Mouse (Mus musculus) kidney, adult 2 months (tissue): ENCODE data around the gene Lbr. TPM values are rescaled to one million over a fixed set of nuclear protein-coding genes. Genes with fewer than 3 reads are reported as not detected.
A peak's percentile ranks its signal among the peaks of the same experiment; 100 is the strongest.
"Not testable (repeated sequence)": the region's sequence is repeated elsewhere in the genome, so short reads cannot be mapped to it uniquely, and the experiment has no call there.

Experiments
- DNase-seq: peaks from one replicate; pipeline ENCODE4 v3.0.0; 2021
- H3K27ac ChIP-seq: fragments of 200-500 bp; 2 replicates; pipeline ENCODE4 v1.5.1; 2012; ENCODE audit warnings: low read depth, low read length, control low read depth, inconsistent platforms; ENCODE audit not compliant: insufficient read depth
- H3K27me3 ChIP-seq: fragments of 200-500 bp; replicated peaks from 2 replicates; pipeline ENCODE4 v1.6.1; 2012; ENCODE audit warnings: mild to moderate bottlenecking, moderate library complexity, low read length, inconsistent platforms; ENCODE audit not compliant: control insufficient read depth, insufficient read depth
- H3K36me3 ChIP-seq: fragments of 200-500 bp; 2 replicates; pipeline ENCODE4 v1.6.1; 2012; ENCODE audit warnings: mild to moderate bottlenecking, moderate library complexity, low read length, inconsistent platforms; ENCODE audit not compliant: control insufficient read depth, insufficient read depth
- H3K4me1 ChIP-seq: fragments of 200-500 bp; 2 replicates; pipeline ENCODE4 v1.6.1; 2011; ENCODE audit warnings: low read length; ENCODE audit not compliant: control insufficient read depth, insufficient read depth
- H3K4me3 ChIP-seq: fragments of 200-500 bp; 2 replicates; pipeline ENCODE4 v1.5.1; 2011; ENCODE audit warnings: mild to moderate bottlenecking, low read depth, low read length, control low read depth; ENCODE audit not compliant: insufficient read depth
- CTCF ChIP-seq: fragments of 200-500 bp; conservative IDR thresholded peaks from 2 replicates; pipeline ENCODE4 v1.5.1; 2011; ENCODE audit warnings: low read depth, mild to moderate bottlenecking, control low read depth, low read length, moderate library complexity, mixed read lengths; ENCODE audit not compliant: insufficient read depth, insufficient read length
- POLR2A ChIP-seq: fragments of 200-500 bp; IDR thresholded peaks from one replicate; pipeline ENCODE4 v1.6.1; 2011; ENCODE audit warnings: low read depth, low read length, control low read depth
- WGBS: fragments of 180-500 bp; shearing (Covaris S2); methylation state at CpG from one replicate; pipeline ENCODE4 v1.1.7; 2018; 5-methylcytosine and 5-hydroxymethylcytosine counted together
- polyA plus RNA-seq: library from polyadenylated mRNA; depleted of rRNA; stranded (reverse); fragments of >200 nt; gene quantifications from 2 replicates; pipeline ENCODE4 v1.2.3, GENCODE M21; 2012

Gene Lbr
- polyA plus RNA-seq, 1 experiment = 14.5 TPM

DNA sequence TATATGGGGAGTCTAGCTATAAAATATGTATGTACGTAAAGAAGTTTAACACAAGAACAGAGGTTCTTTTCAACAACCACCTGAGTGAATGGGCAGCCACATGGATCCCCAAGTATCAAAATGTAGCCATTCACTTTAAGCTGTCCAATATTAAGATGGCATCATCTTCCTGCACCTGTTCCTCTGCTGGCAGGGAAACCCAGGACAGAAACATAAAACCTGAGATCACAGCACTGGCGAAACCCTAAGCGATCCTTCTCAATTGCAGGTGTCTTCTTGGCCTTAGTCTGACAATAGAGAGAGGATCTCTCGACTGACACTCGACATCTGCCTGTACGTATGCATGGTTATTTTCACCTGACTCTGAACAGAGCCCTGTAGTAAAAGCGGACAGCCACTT is 16.1 kb downstream of the Lbr start:
- Histone ChIP-seq H3K27me3 (no peaks in the 10 kb centered on the region), H3K27ac (no peak overlapping the region), H3K4me3 (no peak overlapping the region), H3K36me3 (peaks cover 3% of the 10 kb centered on the region; the same call in 1 of the 2 replicates), H3K4me1 (no peaks in the 10 kb centered on the region)
- no peak for TF ChIP-seq POLR2A
- no peak for TF ChIP-seq CTCF
- whole genome bisulfite sequencing = 87% methylated on average over 7 of the region's 7 CpGs
- DNase-seq = no peak

DNA sequence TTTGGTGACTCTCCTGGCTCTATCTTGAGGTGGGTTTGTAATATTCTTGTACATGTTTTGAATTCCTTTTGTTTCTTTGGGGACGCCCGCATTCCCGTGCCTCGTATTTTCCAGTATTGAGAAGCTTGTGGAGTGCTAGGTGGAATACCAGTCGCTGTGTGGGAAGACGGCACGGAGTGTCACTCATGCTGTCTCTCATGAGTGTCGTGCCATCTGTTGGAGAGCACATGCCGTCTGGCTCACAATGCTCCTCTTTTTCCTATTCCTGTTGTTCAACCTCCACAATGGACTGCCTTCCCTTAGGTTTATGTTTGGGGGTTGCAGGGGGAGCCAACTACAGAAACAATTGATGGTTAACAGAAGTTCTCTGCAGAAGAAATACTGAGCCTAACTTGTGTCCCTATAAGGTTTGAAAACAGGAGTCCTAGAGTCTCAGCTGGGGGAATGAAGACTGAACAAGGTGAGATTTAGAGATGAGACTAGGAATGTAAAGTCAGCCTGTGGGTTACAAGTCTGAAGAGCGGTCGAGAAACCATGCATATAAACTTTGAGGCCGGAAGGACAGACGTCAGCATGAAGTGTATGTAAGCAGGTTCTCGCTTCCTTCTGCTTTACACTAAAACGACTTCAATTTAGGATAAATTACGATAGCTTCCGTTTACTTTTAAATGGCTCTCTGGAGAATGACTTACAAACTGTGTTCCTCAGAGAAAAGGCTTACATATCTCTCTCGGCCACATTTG is 31.2 kb downstream of the Lbr start:
- 80% methylated on average over 18 of the region's 18 CpGs for WGBS
- Histone ChIP-seq H3K36me3 (peaks cover 4% of the 10 kb centered on the region), H3K4me3 (no peak overlapping the region), H3K4me1 (no peaks in the 10 kb centered on the region), H3K27me3 (no peaks in the 10 kb centered on the region), H3K27ac (no peak overlapping the region)
- no peak for TF ChIP-seq CTCF
- DNase-seq = no peak

DNA sequence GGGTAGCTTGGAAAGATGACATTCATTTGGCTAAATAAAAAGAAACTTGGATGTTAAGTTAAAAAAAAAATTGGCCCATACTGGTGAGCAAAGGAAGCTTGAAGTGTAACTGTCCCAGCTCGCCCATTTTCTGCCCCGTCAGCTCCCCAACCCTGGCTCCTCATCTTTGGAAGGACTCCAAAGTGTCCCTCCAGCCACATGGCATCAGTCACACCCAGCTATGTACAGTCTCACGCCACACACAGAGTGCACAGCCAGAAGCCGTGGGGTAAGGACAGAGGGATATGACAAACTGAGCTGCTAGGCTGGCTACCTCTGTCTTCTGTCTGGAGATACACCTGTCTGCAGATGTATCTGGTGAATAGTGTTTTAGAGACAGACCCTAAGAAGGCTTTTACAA is 42.2 kb downstream of the Lbr start:
- H3K4me1 ChIP-seq = no peaks in the 10 kb centered on the region
- H3K36me3 ChIP-seq = no peaks in the 10 kb centered on the region
- DNase-seq = no peak
- no peaks in the 10 kb centered on the region for H3K27me3 ChIP-seq
- H3K27ac ChIP-seq = no peak overlapping the region
- WGBS = 88% methylated on average over 4 of the region's 4 CpGs
- no peak overlapping the region for H3K4me3 ChIP-seq
- TF ChIP-seq POLR2A (no peak), CTCF (no peak)

DNA sequence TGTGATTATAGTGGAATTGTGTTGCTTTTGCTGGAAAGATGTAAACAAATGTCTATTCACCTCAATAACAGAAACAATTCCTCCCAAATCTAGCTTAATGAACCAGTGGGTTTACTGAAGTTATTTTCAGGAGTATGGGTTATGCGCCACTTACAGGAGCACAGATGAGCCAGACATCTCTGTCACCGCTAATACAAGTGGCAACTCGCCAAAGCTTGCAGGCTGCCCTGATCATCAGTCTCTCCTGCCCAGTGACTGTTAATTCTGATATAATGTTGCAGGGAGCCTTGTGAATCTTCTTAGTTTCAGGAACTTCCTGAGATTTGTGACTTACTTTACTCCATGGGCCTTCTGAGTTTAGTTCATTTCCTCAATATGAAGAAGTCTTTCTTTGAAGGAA is 42.9 kb downstream of the Lbr start:
- TF ChIP-seq POLR2A = no peak
- TF ChIP-seq CTCF = no peak
- H3K27ac ChIP-seq = no peak overlapping the region
- no peak for DNase-seq
- no peaks in the 10 kb centered on the region for H3K36me3 ChIP-seq
- WGBS = 90% methylated on average over 3 of the region's 3 CpGs
- H3K4me1 ChIP-seq = no peaks in the 10 kb centered on the region
- H3K4me3 ChIP-seq = no peak overlapping the region
- no peaks in the 10 kb centered on the region for H3K27me3 ChIP-seq

DNA sequence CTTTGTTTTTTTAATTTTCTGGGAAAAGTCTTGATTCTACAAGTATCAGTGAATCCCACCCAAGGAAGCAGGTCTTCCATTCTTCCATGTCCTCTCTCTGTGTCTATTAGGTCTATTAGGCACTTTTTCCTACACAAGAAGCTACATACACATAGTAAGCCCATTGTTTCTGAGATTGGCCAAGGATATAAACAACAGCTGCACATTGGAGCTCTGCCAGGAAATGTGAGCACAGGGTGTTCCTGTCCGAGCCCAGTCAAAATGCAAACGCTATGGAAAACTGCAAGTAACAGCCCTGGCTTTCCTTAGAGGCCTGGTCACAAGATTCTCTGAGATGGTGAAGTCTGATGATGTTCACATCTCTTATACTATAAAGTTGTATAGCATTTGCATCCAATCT is 49.3 kb downstream of the Lbr start:
- peak; percentile 49 for DNase-seq
- H3K27ac ChIP-seq = no peak overlapping the region
- no peaks in the 10 kb centered on the region for H3K36me3 ChIP-seq
- no peak overlapping the region for H3K4me3 ChIP-seq
- no peaks in the 10 kb centered on the region for H3K27me3 ChIP-seq
- 21% methylated on average over 2 of the region's 2 CpGs for WGBS
- no peaks in the 10 kb centered on the region for H3K4me1 ChIP-seq
- no peak for TF ChIP-seq CTCF
- TF ChIP-seq POLR2A = no peak

DNA sequence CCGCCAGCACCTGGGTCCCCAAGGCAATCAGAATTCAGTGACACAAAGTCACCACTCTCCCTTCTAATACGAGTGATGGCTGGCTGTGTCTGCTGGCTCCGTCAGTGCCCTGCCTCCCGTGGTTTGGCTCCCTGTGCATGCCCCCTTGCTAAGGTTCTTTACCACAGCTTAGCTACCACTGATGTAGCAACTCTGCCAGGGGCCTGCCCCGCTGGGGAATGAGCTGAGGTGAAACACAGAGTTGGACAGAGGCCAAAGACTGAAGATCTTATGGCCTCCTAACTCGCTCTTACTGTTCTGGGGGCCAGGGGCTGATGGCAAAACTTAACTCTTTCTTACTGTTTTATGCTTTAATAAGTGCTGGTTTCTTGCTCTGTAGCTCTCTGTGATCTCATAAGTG is 52.9 kb downstream of the Lbr start:
- Histone ChIP-seq H3K4me1 (no peaks in the 10 kb centered on the region), H3K36me3 (no peaks in the 10 kb centered on the region), H3K27ac (no peak overlapping the region), H3K4me3 (no peak overlapping the region), H3K27me3 (no peaks in the 10 kb centered on the region)
- no peak for TF ChIP-seq POLR2A
- TF ChIP-seq CTCF = no peak
- 43% methylated on average over 6 of the region's 6 CpGs for WGBS
- DNase-seq = no peak

DNA sequence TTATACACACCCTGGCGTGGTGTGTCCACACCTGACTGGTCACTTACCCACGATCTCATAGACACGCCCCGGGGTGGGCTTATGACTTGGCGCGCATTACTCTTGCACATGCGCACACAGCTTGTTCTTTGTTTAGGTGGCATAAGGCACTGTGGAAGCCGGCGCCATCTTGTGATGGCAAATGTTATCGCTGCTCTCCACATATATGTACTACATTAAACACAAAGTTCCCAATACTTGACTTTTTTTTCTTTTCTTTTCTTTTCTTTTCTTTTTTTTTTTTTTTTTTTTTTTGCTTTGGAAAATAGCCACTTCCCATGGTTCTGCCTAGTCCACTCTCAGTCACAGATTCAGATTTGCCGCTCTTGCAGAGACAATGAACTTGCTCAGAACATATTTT is 60.2 kb downstream of the Lbr start:
- H3K27ac ChIP-seq, DNase-seq, H3K4me1 ChIP-seq, H3K36me3 ChIP-seq, H3K4me3 ChIP-seq, H3K27me3 ChIP-seq: not testable (repeated sequence)
- 94% methylated on average over 11 of the region's 11 CpGs for WGBS
